Mouse (Mus musculus) ES-E14 (cell line): ENCODE data around the gene Gm10600. TPM values are rescaled to one million over a fixed set of nuclear protein-coding genes. Genes with fewer than 3 reads are reported as not detected.
"Not testable (repeated sequence)": the region's sequence is repeated elsewhere in the genome, so short reads cannot be mapped to it uniquely, and the experiment has no call there.

Experiments used
- DNase-seq: peaks from one replicate; pipeline ENCODE4 v3.0.0-alpha.2; 2013; ENCODE audit warnings: low read depth, low spot score
- H3K27ac ChIP-seq: 2 replicates; pipeline ENCODE4 v1.5.1; 2012; ENCODE audit warnings: low read depth, mild to moderate bottlenecking, low read length, moderate library complexity, mixed read lengths; ENCODE audit not compliant: poor library complexity, insufficient read depth, severe bottlenecking
- H3K36me3 ChIP-seq: 2 replicates; pipeline ENCODE4 v1.6.1; 2012; ENCODE audit warnings: mild to moderate bottlenecking, low read length, moderate library complexity, mixed read lengths; ENCODE audit not compliant: control insufficient read depth, poor library complexity, insufficient read depth, severe bottlenecking
- H3K4me1 ChIP-seq, 2 experiments: fragments of 150-350 bp in 1 of 2; sonication (generic) in 1 of 2; 2 replicates each; pipeline ENCODE4 v1.6.1; 2012; ENCODE audit warnings: low read length in 2 of 2, mild to moderate bottlenecking in 1 of 2, mixed read lengths in 1 of 2; ENCODE audit not compliant: control insufficient read depth in 2 of 2, insufficient read depth in 2 of 2, poor library complexity in 1 of 2
- H3K4me3 ChIP-seq, 2 experiments: fragments of 150-350 bp in 1 of 2; sonication (generic) in 1 of 2; 2 replicates each; pipeline ENCODE4 v1.5.1; 2012; ENCODE audit warnings: low read length in 2 of 2, low read depth in 1 of 2, mild to moderate bottlenecking in 1 of 2, mixed read lengths in 1 of 2; ENCODE audit not compliant: insufficient read depth in 1 of 2, poor library complexity in 1 of 2, severe bottlenecking in 1 of 2
- H3K9ac ChIP-seq: 2 replicates; pipeline ENCODE4 v1.6.1; 2012; ENCODE audit warnings: low read depth, mild to moderate bottlenecking, low read length, mixed read lengths; ENCODE audit not compliant: poor library complexity, insufficient read depth, severe bottlenecking
- H3K9me3 ChIP-seq: fragments of 150-350 bp; sonication (generic); 2 replicates; pipeline ENCODE4 v1.6.1; 2012; ENCODE audit warnings: low read depth, mild to moderate bottlenecking, low read length; ENCODE audit not compliant: control insufficient read depth, insufficient read depth
- in situ Hi-C, 2 experiments: fragments of 600-800 bp; cut with MboI; formaldehyde crosslinking; loops; one replicate each; pipeline ENCODE4 v1.15.1; 2025; ENCODE audit warnings: low sequenced_read_pairs in 2 of 2, inconsistent platforms in 1 of 2; ENCODE audit not compliant: unreplicated experiment in 2 of 2
- total RNA-seq: library from RNA; depleted of rRNA; stranded (reverse); fragments of 300-350 nt; gene quantifications from 2 replicates; pipeline ENCODE4 v1.2.3, GENCODE M21; 2012; rRNA removed

Gene Gm10600
- total RNA-seq, result not detected in 2 replicates

DNA sequence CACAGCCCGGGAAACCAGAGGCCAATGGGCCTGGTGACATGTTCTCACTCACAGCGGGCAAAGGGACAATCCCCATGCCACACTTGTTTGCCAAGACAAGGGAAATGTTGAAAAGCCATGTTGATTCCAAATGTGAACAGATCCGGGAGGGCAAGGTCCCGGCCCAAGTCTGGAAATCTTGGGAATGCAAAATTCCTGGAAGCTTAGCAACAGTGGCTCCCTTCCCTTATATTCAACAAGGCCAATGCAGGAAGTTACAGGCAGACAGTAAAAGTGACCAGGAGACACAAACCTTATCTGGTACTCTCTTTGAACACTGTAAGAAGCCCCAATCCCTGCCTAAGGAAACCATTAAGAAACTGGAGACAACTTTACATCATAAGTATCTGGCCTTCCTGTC, at the start of gene Gm10600:
Gene Gm10600, plus strand, starts transcription at position 301 of the 400 bp plus-strand sequence.
- DNase-seq, H3K4me3 ChIP-seq, H3K36me3 ChIP-seq, in situ Hi-C loops, H3K27ac ChIP-seq, H3K4me1 ChIP-seq, H3K9ac ChIP-seq, H3K9me3 ChIP-seq: not testable (repeated sequence)

DNA sequence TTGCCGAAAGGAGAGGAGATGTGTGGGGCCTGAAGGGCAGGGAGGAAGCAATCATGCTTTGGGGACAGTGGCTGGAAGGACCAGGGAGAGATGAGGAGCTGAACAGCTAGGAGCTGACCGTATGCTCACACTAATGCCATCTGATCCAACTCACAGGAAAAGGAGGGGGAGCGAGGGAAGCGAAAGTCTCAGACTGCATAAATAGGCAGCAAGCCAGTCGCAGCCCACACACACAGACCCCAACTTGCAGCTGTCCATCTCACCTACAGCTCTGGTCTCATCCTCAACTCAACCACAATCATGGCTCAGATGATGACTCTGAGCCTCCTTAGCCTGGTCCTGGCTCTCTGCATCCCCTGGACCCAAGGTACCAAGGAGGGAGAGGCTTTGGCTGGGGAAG, 15.0 kb downstream of the Gm10600 start, which contains the start of gene Ccl21b:
Gene Ccl21b, plus strand, starts transcription at position 301 of the 400 bp plus-strand sequence.
- not testable (repeated sequence) for H3K27ac ChIP-seq

More for the DNA sequence above, 15.0 kb downstream of the Gm10600 start, which contains the start of gene Ccl21b:
- H3K4me1 ChIP-seq, in situ Hi-C loops, H3K4me3 ChIP-seq, DNase-seq, H3K36me3 ChIP-seq, H3K9ac ChIP-seq, H3K9me3 ChIP-seq: not testable (repeated sequence)

Other genes starting within 250 kb of the Gm10600 start
- not detected in 2 replicates for gene Gm21093, start 205.9 kb upstream of the Gm10600 start, total RNA-seq
- gene Gm3893, start 149.4 kb upstream of the Gm10600 start, total RNA-seq, result not detected in 2 replicates
- not detected in 2 replicates for gene Gm13304, start 125.8 kb upstream of the Gm10600 start, total RNA-seq
- gene Gm13306, start 87.2 kb upstream of the Gm10600 start, total RNA-seq, result not detected in 2 replicates
- not detected in 2 replicates for gene Gm13305, start 72.0 kb upstream of the Gm10600 start, total RNA-seq
- not detected in 2 replicates for gene Ccl21b, start 15.1 kb downstream of the Gm10600 start, total RNA-seq
- gene Gm21953, start 53.6 kb downstream of the Gm10600 start, total RNA-seq, result not detected in 2 replicates
- gene Fam205a3, start 77.7 kb downstream of the Gm10600 start, total RNA-seq, result not detected in 2 replicates
- gene Gm21586, start 198.7 kb downstream of the Gm10600 start, total RNA-seq, result not detected in 2 replicates
- not detected in 2 replicates for gene Gm2163, start 226.1 kb downstream of the Gm10600 start, total RNA-seq